Mouse (Mus musculus) embryonic facial prominence, embryonic 14.5 days (tissue): Measurements from ENCODE around the gene Avpr1b. TPM values are rescaled to one million over a fixed set of nuclear protein-coding genes. Genes with fewer than 3 reads are reported as not detected.

Experiments
- ATAC-seq: fragments of 200-750 bp; cut with Nextera tagmentation; 2 replicates; pipeline ENCODE4 v1.8.0; 2017; ENCODE audit warnings: low read depth, moderate number of reproducible peaks, moderate TSS enrichment
- DNase-seq: peaks from one replicate; pipeline ENCODE4 v3.0.0-alpha.2; 2015; ENCODE audit warnings: low spot score
- H3K27ac ChIP-seq: fragments of 300-500 bp; sonication (generic); replicated peaks from 2 replicates; pipeline ENCODE4 v1.5.1; 2014; ENCODE audit warnings: low read depth, mild to moderate bottlenecking, low read length, moderate library complexity
- H3K27me3 ChIP-seq: fragments of 300-500 bp; sonication (generic); replicated peaks from 2 replicates; pipeline ENCODE4 v1.6.1; 2014; ENCODE audit warnings: low read length; ENCODE audit not compliant: control insufficient read depth, insufficient read depth
- H3K36me3 ChIP-seq: fragments of 300-500 bp; sonication (generic); 2 replicates; pipeline ENCODE4 v1.6.1; 2014; ENCODE audit warnings: low read length, mixed read lengths; ENCODE audit not compliant: control insufficient read depth, insufficient read depth
- H3K4me1 ChIP-seq: fragments of 300-500 bp; sonication (generic); 2 replicates; pipeline ENCODE4 v1.6.1; 2014; ENCODE audit warnings: antibody characterized with exemption, low read length; ENCODE audit not compliant: control insufficient read depth, insufficient read depth
- H3K4me2 ChIP-seq: fragments of 300-500 bp; sonication (generic); 2 replicates; pipeline ENCODE4 v1.6.1; 2014; ENCODE audit warnings: low read depth, mild to moderate bottlenecking, low read length, moderate library complexity, mixed read lengths
- H3K4me3 ChIP-seq: fragments of 300-500 bp; sonication (generic); 2 replicates; pipeline ENCODE4 v1.5.1; 2014; ENCODE audit warnings: low read depth, mild to moderate bottlenecking, low read length
- H3K9ac ChIP-seq: fragments of 300-500 bp; sonication (generic); 2 replicates; pipeline ENCODE4 v1.6.1; 2014; ENCODE audit warnings: low read depth, mild to moderate bottlenecking, low read length, moderate library complexity, mixed read lengths
- H3K9me3 ChIP-seq: fragments of 300-500 bp; sonication (generic); 2 replicates; pipeline ENCODE4 v1.6.1; 2016; ENCODE audit warnings: low read length; ENCODE audit not compliant: control insufficient read depth
- WGBS: fragments of 180-500 bp; shearing (Covaris S2); extraction: QIAGEN DNeasy Blood & Tissue Kit; methylation state at CpG from one replicate; pipeline ENCODE4 v1.1.7; 2014; 5-methylcytosine and 5-hydroxymethylcytosine counted together
- polyA plus RNA-seq: library from polyadenylated mRNA; unstranded; fragments of >200 nt; fragmentation: Nextera tagmentation; extraction: Ambion mirVana; gene quantifications from 2 replicates; pipeline ENCODE4 v1.2.1, GENCODE M21; 2014

The Avpr1b gene
- polyA plus RNA-seq, 1 experiment from 2014 or later = 0.08 TPM

DNA sequence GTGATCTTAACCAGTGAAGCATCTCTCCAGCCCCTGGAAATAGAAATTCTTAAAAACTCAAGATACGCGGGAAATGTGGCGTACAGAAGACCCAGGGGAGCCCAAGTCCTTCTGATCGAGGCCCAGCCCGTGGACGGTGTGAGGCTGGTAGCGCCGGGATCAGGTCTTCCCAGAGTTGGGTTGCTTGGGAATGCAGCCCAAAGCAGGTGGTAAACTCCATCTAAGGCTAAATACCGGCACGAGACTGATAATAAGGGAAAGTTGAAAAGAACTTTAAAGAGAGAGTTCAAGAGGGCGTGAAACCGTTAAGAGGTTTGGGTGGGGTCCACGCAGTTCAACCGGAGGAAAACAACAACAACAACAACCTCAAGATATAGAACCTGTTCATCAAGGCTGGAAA, 25.3 kb upstream of the Avpr1b start:
- ATAC-seq = no peak
- H3K4me3 ChIP-seq = no peak overlapping the region
- no peaks in the 10 kb centered on the region for H3K4me1 ChIP-seq
- no peaks in the 10 kb centered on the region for H3K27me3 ChIP-seq
- H3K36me3 ChIP-seq = no peaks in the 10 kb centered on the region
- DNase-seq = peak; percentile 45
- no peak overlapping the region for H3K9ac ChIP-seq
- H3K9me3 ChIP-seq = no peaks in the 10 kb centered on the region
- no peak overlapping the region for H3K27ac ChIP-seq
- H3K4me2 ChIP-seq = no peak overlapping the region
- 90% methylated on average over 14 of the region's 14 CpGs for WGBS

DNA sequence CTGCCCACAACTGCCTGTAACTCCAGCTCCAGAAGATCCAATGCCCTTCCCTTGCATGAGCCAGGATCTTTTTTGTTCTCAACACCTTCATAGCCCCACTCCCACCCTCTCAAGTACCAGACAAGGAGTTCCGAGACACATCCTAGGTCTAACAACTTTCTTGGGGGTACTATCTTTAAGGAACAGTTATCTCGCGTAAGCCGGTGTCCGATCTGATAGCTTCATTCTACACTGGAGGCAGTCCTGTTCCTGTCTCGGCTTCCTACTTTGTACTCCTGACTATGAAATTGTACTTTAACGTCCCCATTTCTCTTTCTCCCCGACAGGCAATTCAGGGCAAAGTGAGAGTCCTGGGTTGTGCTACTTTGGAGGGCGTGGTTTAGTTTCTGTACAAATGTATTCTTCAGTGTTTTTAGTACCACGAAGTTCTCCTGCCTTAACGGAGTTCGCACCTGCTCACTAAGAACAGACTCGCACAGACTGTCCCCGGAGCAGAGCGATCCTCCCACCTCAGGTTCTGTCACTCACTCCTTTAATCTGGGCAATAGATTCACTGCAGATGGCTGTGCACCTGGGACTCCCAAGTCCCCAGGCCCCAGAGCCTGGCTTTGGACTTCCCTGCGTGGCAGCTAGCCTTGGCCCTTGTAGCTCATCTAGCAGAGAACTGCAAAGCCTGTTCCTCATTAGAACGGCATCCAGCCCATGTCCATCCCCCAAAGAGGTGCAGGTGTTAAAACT, 19.9 kb upstream of the Avpr1b start:
- H3K27me3 ChIP-seq = no peaks in the 10 kb centered on the region
- no peaks in the 10 kb centered on the region for H3K9me3 ChIP-seq
- 71% methylated on average over 17 of the region's 17 CpGs for WGBS
- H3K9ac ChIP-seq = no peak overlapping the region
- H3K4me2 ChIP-seq = no peak overlapping the region
- H3K27ac ChIP-seq = no peak overlapping the region
- no peaks in the 10 kb centered on the region for H3K4me1 ChIP-seq
- H3K4me3 ChIP-seq = no peak overlapping the region
- H3K36me3 ChIP-seq = no peaks in the 10 kb centered on the region
- DNase-seq (peak; percentile 14), ATAC-seq (0 out of 2 replicates have a peak, but pooled peaks have one; percentile 60)

GRCm38 (mm10) chr1:131580389-131580788, 18.6 kb upstream of the Avpr1b start:
- H3K4me1 ChIP-seq = no peaks in the 10 kb centered on the region
- no peaks in the 10 kb centered on the region for H3K9me3 ChIP-seq
- DNase-seq (no peak), ATAC-seq (no peak)
- H3K27ac ChIP-seq = no peak overlapping the region
- no peaks in the 10 kb centered on the region for H3K36me3 ChIP-seq
- H3K27me3 ChIP-seq = no peaks in the 10 kb centered on the region
- no peak overlapping the region for H3K9ac ChIP-seq
- H3K4me2 ChIP-seq = no peak overlapping the region
- 55% methylated on average over 4 of the region's 4 CpGs for WGBS
- no peak overlapping the region for H3K4me3 ChIP-seq

GRCm38 (mm10) chr1:131583598-131583997, 15.4 kb upstream of the Avpr1b start:
- WGBS = 76% methylated on average over 3 of the region's 3 CpGs
- H3K4me3 ChIP-seq = no peak overlapping the region
- no peaks in the 10 kb centered on the region for H3K27me3 ChIP-seq
- no peak overlapping the region for H3K27ac ChIP-seq
- H3K4me2 ChIP-seq = no peak overlapping the region
- no peak overlapping the region for H3K9ac ChIP-seq
- H3K9me3 ChIP-seq = no peaks in the 10 kb centered on the region
- H3K36me3 ChIP-seq = no peaks in the 10 kb centered on the region
- DNase-seq = no peak
- ATAC-seq = no peak
- no peaks in the 10 kb centered on the region; the same call in 1 of the 2 replicates for H3K4me1 ChIP-seq

- WGBS = 65% methylated on average over 8 of the region's 8 CpGs
- Histone ChIP-seq H3K4me3 (no peak overlapping the region), H3K36me3 (no peaks in the 10 kb centered on the region), H3K4me1 (no peaks in the 10 kb centered on the region; the same call in 1 of the 2 replicates), H3K9me3 (no peaks in the 10 kb centered on the region), H3K4me2 (no peak overlapping the region), H3K9ac (no peak overlapping the region), H3K27ac (no peak overlapping the region), H3K27me3 (no peaks in the 10 kb centered on the region)
- DNase-seq (peak; percentile 12), ATAC-seq (no peak)
Measured at GRCm38 (mm10) chr1:131586836-131587235, 12.2 kb upstream of the Avpr1b start.

GRCm38 (mm10) chr1:131600314-131600713, 1.3 kb downstream of the Avpr1b start:
- Histone ChIP-seq H3K4me1 (no peaks in the 10 kb centered on the region), H3K36me3 (no peaks in the 10 kb centered on the region), H3K4me2 (no peak overlapping the region), H3K27me3 (no peaks in the 10 kb centered on the region; the same call in 1 of the 2 replicates), H3K9ac (no peak overlapping the region), H3K9me3 (no peaks in the 10 kb centered on the region), H3K27ac (no peak overlapping the region), H3K4me3 (no peak overlapping the region)
- WGBS = 39% methylated on average over 11 of the region's 11 CpGs
- no peak for DNase-seq
- no peak for ATAC-seq

- WGBS = 84% methylated on average over 2 of the region's 2 CpGs
- no peak for DNase-seq
- no peak overlapping the region for H3K4me2 ChIP-seq
- H3K36me3 ChIP-seq = no peaks in the 10 kb centered on the region
- no peak overlapping the region for H3K9ac ChIP-seq
- H3K27me3 ChIP-seq = no peaks in the 10 kb centered on the region
- H3K9me3 ChIP-seq = no peaks in the 10 kb centered on the region
- no peak for ATAC-seq
- H3K27ac ChIP-seq = no peak overlapping the region
- H3K4me1 ChIP-seq = no peaks in the 10 kb centered on the region
- H3K4me3 ChIP-seq = no peak overlapping the region
Measured at GRCm38 (mm10) chr1:131606719-131607118, 7.7 kb downstream of the Avpr1b start.

- no peaks in the 10 kb centered on the region for H3K9me3 ChIP-seq
- DNase-seq (no peak), ATAC-seq (no peak)
- H3K4me3 ChIP-seq = no peak overlapping the region
- no peak overlapping the region for H3K4me2 ChIP-seq
- WGBS = 36% methylated on average over 4 of the region's 4 CpGs
- no peaks in the 10 kb centered on the region for H3K27me3 ChIP-seq
- no peak overlapping the region for H3K27ac ChIP-seq
- H3K4me1 ChIP-seq = no peaks in the 10 kb centered on the region
- no peaks in the 10 kb centered on the region for H3K36me3 ChIP-seq
- no peak overlapping the region for H3K9ac ChIP-seq
Measured at GRCm38 (mm10) chr1:131612556-131613155, 13.6 kb downstream of the Avpr1b start.
